ENCODE assay signal across 36 mouse cellular contexts in the genomic region with DNA sequence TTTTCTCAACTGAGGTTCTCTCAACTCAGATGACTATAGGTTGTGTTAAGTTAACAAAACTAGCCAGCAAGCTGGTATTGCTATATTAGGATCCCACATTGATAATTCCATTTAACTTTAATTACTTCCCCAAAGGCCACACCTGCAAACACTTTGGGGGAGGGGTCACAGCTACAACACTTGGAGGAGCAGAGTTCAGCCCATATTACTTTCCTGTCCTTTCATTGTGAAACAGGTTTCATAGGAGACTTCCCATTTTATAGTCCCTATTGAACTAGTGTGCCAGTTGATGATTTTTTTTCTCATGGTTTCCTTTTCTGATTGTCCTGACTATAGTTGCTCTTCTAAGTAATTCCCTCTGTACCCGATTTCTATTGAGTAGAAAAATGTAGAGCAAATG. TPM values are rescaled to one million over a fixed set of nuclear protein-coding genes. Genes with fewer than 3 reads are reported as not detected.
"Had no signal": no experiment of that assay in that cellular context is flagged by ENCODE, and none has a peak within 500 bp of the region (broad histone marks: within the 10 kb centered on the region; RNA-seq: fewer than 3 reads in every experiment).

No protein-coding gene starts in this region.

- H3K4me1 ChIP-seq: limb, embryonic 10.5 days; limb, embryonic 12.5 days; limb, embryonic 13.5 days; limb, embryonic 15.5 days; liver, embryonic 12.5 days; liver, embryonic 13.5 days; liver, embryonic 15.5 days; lung, embryonic 15.5 days; megakaryocyte, embryonic 14.5 days; midbrain, embryonic 10.5 days; midbrain, embryonic 12.5 days; midbrain, embryonic 13.5 days; midbrain, embryonic 15.5 days; neural tube, embryonic 12.5 days; neural tube, embryonic 13.5 days had no signal

- H3K27ac ChIP-seq: limb, embryonic 10.5 days; limb, embryonic 12.5 days; limb, embryonic 13.5 days; limb, embryonic 15.5 days; liver, embryonic 12.5 days; liver, embryonic 13.5 days; liver, embryonic 14.5 days; liver, embryonic 15.5 days; lung, embryonic 15.5 days; macrophage; midbrain, embryonic 10.5 days; midbrain, embryonic 12.5 days; midbrain, embryonic 13.5 days; midbrain, embryonic 15.5 days; neural tube, embryonic 12.5 days; neural tube, embryonic 13.5 days had no signal

- DNase-seq: left cerebral cortex, postnatal 4 days; liver; liver, embryonic 13.5 days; liver, postnatal 0 days; lung, adult 18-20 months; lung, adult 2 months; lung, embryonic 14.5 days; lung, postnatal 10 days; lung, postnatal 14 days; lung, postnatal 36 days; lung, postnatal 4 days; midbrain, embryonic 14.5 days had no signal

- H3K9me3 ChIP-seq: limb, embryonic 10.5 days; limb, embryonic 12.5 days; limb, embryonic 13.5 days; limb, embryonic 15.5 days; liver, embryonic 12.5 days; liver, embryonic 13.5 days; liver, embryonic 15.5 days; lung, embryonic 15.5 days; midbrain, embryonic 10.5 days; midbrain, embryonic 12.5 days; midbrain, embryonic 13.5 days; midbrain, embryonic 15.5 days; neural tube, embryonic 12.5 days; neural tube, embryonic 13.5 days had no signal

- H3K9ac ChIP-seq: limb, embryonic 12.5 days; limb, embryonic 13.5 days; limb, embryonic 15.5 days; liver, embryonic 12.5 days; liver, embryonic 13.5 days; liver, embryonic 14.5 days; liver, embryonic 15.5 days; liver, postnatal 0 days; lung, embryonic 14.5 days; lung, embryonic 15.5 days; midbrain, embryonic 12.5 days; midbrain, embryonic 13.5 days; midbrain, embryonic 15.5 days; neural tube, embryonic 12.5 days; neural tube, embryonic 13.5 days had no signal

- H3K36me3 ChIP-seq: limb, embryonic 10.5 days; limb, embryonic 12.5 days; limb, embryonic 13.5 days; limb, embryonic 15.5 days; liver, embryonic 12.5 days; liver, embryonic 13.5 days; liver, embryonic 15.5 days; lung, embryonic 15.5 days; midbrain, embryonic 10.5 days; midbrain, embryonic 12.5 days; midbrain, embryonic 13.5 days; midbrain, embryonic 15.5 days; neural tube, embryonic 12.5 days; neural tube, embryonic 13.5 days had no signal

- H3K4me2 ChIP-seq: limb, embryonic 12.5 days; limb, embryonic 13.5 days; limb, embryonic 15.5 days; liver, embryonic 11.5 days; liver, embryonic 12.5 days; liver, embryonic 13.5 days; liver, embryonic 15.5 days; lung, embryonic 14.5 days; lung, embryonic 15.5 days; midbrain, embryonic 11.5 days; midbrain, embryonic 12.5 days; midbrain, embryonic 13.5 days; midbrain, embryonic 15.5 days; neural tube, embryonic 12.5 days; neural tube, embryonic 13.5 days had no signal

- ATAC-seq: liver, embryonic 12.5 days; liver, postnatal 0 days; lung, postnatal 0 days; midbrain, embryonic 13.5 days; midbrain, embryonic 15.5 days; midbrain, embryonic 16.5 days had no signal

- H3K4me3 ChIP-seq: limb, embryonic 10.5 days; limb, embryonic 12.5 days; limb, embryonic 13.5 days; limb, embryonic 15.5 days; liver, embryonic 12.5 days; liver, embryonic 13.5 days; liver, embryonic 15.5 days; lung, embryonic 15.5 days; megakaryocyte, embryonic 14.5 days; midbrain, embryonic 10.5 days; midbrain, embryonic 12.5 days; midbrain, embryonic 13.5 days; midbrain, embryonic 15.5 days; myocyte; neural tube, embryonic 12.5 days; neural tube, embryonic 13.5 days had no signal

- H3K27me3 ChIP-seq: limb, embryonic 12.5 days; limb, embryonic 13.5 days; limb, embryonic 15.5 days; liver, embryonic 12.5 days; liver, embryonic 13.5 days; liver, embryonic 15.5 days; lung, embryonic 15.5 days; megakaryocyte, embryonic 14.5 days; midbrain, embryonic 12.5 days; midbrain, embryonic 13.5 days; midbrain, embryonic 15.5 days; neural tube, embryonic 12.5 days; neural tube, embryonic 13.5 days had no signal

RNA-seq across cellular contexts. Expression of a gene that starts 10.3 kb away (rescaled TPM):
- total RNA-seq: liver, adult 2 months had no signal
- polyA plus RNA-seq: limb, embryonic 11.5 days; limb, embryonic 12.5 days; liver, adult 2 months; midbrain, embryonic 12.5 days; neural tube, embryonic 11.5 days; neural tube, embryonic 13.5 days had no signal
